Mouse (Mus musculus) thymus, postnatal 0 days (tissue): ENCODE measurements around the gene Klhdc10. TPM values are rescaled to one million over a fixed set of nuclear protein-coding genes. Genes with fewer than 3 reads are reported as not detected.

Source experiments
- DNase-seq: peaks from one replicate; pipeline ENCODE4 v3.0.0-alpha.2; 2015; ENCODE audit warnings: low spot score
- polyA plus RNA-seq: library from polyadenylated mRNA; unstranded; fragments of >200 nt; fragmentation: Nextera tagmentation; extraction: Ambion mirVana; gene quantifications from 2 replicates; pipeline ENCODE4 v1.2.1, GENCODE M21; 2015

The Klhdc10 gene
- polyA plus RNA-seq, 1 experiment from 2014 or later: 8.3 TPM

DNA sequence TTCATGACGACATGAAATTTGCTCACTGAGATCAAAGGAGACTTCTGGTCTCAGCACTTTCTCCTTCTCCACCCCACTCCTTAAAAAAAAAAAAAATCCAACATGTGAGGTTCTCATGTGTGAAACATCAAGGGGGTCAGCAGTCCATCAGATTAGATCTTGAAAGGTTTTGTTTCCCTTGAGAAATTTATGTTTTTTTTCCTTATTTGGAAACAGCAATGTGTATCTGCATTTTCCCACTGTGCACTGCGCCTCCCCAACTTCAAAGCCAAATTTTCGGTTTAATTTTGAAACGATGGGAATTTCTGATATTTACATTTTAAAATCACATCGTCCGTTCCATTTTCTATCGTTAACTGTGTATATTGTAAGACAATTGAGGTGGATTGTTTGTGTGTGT is 952 bp upstream of the Klhdc10 start:
- peak; percentile 48 for DNase-seq

DNA sequence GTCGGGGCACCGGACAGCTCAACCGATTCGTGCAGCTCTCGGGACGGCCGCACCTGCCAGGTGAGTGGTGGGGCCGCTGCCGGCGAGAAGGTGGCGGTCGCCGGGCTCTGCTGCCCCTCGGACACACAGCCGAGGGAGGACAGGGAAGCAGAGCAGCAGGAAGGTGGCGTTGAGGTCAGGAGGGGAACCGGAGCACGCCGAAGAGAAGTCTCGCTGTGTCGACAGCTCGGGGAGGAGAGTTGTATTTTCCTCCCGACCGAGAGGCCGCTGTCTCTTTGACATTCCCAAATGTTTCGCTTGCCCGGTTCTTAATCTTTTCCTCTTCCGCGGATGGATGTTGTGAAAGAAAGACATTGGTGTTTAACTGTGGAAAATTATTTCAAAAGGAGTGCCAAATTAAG is 423 bp downstream of the Klhdc10 start:
- DNase-seq: peak; percentile 26

DNA sequence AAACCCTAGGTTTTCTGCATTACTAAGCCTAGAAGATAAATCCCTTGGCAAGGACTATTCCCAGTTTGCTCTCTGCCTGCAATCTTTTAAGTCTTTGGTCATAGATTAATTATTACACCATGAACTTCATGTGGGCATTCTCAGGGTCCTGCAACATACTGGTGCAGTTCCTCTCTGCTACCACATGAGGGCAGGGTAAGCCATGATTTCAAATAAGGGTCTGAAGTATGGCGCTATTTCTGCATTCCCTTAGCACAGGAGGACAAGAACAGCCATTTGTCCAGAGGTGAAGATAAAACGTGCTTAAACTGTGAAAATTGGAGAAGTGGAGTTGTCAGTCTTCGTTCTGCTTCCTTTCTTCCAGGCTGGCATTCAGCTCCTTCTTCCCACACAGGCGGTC is 1.8 kb downstream of the Klhdc10 start:
- peak; percentile 78 for DNase-seq

DNA sequence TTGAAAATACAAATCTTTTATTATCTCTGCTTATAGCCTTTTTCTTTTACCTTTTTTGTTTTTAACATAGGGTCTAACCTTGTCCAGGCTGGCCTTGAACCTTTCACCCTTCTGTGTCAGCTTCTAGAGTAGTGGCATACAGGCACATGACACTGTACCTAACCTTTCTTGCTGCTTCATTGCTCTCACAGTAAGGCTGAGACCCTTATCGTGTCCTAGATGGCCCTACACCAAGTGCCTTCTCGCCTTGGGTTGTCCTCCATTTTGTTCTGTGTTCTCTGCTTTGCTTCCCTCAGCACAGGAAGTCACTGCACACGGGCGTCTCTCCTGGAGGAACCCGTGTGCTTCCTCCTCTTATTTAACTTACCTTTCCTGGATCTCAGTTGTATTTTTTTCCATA is 3.0 kb downstream of the Klhdc10 start:
- DNase-seq: no peak

DNA sequence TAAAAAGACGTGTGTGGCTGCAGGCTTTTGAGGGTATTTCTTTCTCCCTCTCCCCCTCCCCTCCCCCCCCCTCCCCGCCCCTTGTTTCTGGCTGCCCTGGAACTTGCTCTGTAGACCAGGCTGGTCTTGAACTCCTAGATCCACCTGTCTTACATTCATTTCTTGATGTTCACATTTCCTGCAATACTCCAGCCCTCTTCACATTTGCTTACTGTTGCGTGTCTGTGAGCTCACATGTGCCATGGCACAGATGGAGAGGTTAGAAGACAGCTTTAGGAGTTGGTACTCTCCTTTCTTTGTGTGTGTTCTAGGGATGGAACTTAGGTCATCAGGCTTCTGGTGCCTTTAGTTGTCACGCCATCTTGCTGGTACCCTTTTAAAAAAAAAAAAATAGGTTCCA is 6.6 kb downstream of the Klhdc10 start:
- DNase-seq: no peak

DNA sequence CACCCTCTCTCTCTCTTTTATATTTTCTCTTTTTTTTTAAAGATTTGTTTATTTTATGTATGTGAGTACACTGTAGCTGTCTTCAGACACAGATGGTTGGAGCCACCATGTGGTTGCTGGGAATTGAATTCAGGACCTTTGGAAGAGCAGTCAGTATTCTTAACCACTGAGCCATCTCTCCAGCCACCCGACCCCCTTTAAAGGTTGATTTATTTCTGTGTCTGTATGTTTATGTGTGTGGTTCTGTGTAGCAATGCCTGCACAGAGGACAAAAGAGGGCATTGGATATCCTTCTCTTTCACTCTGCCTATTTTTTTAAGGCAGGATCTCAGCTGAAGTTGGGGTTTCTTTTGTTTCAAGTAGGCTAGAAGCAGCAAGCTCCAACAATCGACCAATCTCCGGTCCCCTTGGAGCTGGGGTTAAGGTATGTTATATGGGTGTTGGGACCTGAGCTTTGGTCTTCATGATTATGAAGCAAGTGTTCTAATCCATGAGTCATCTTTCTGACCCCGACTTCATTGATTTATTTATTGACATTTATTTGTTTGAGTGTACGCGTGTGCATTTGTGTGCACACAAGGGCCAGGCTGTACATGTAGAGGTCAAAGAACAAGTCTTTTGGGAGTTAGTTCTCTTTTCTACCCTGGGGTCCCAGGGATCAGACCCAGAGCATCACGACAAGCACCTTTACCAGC is 7.9 kb downstream of the Klhdc10 start:
- no peak for DNase-seq

DNA sequence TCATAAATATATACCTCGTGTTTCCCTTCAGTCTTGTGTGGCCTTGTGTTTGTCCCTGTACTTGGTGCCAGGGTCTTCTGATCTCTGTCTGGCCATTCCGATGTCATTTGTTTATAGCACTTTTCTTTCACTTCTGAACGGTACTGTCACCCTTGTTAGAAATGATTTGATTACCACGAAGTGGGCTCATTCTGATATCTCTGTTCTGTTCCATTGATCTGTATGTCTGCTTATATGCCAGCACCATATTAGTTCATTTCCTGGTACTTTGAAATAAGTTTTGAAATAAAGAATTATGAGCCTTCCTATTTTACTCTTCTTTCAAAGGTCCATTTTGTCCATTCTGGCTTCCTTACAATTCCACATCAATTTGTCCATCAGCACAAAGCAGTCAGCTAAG is 9.6 kb downstream of the Klhdc10 start:
- no peak for DNase-seq

DNA sequence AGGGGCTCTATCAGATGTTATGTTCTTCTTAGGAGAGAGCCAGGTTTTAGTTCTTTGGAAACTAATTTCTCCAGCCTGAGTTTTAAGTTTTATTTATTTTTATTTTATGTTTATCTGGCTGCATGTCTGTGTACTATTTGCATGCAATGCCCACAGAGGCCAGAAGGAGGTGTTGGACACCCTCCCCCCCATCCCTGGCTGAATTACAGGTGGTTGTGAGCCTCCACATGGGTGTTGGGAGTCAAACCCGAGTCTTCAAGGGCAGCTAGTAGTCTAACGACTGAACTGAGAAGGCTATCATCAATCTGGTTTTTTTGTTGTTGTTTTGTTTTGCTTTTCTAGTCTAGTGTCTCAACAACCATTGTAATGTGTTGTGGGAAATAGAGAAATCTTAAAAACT is 14.5 kb downstream of the Klhdc10 start:
- no peak for DNase-seq

DNA sequence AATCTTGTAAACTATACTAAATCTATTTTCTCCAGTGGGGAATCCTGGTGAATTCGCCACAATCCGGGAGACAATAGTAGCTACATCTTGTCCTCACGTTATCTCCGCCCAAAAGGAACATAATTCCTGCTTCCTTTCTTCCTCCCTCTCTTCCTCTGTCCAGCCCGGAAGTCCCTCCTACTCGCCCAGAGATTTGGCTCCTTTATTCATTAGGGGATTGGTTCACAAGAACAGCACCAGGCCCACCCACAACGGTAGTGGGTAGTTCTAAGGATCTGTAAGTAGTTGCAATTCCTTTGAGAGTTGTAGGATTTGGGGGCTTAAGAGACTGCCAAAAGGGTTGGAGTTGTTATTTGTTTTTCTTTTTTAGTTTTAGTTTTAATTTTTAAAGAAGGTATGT is 15.1 kb downstream of the Klhdc10 start:
- no peak for DNase-seq

DNA sequence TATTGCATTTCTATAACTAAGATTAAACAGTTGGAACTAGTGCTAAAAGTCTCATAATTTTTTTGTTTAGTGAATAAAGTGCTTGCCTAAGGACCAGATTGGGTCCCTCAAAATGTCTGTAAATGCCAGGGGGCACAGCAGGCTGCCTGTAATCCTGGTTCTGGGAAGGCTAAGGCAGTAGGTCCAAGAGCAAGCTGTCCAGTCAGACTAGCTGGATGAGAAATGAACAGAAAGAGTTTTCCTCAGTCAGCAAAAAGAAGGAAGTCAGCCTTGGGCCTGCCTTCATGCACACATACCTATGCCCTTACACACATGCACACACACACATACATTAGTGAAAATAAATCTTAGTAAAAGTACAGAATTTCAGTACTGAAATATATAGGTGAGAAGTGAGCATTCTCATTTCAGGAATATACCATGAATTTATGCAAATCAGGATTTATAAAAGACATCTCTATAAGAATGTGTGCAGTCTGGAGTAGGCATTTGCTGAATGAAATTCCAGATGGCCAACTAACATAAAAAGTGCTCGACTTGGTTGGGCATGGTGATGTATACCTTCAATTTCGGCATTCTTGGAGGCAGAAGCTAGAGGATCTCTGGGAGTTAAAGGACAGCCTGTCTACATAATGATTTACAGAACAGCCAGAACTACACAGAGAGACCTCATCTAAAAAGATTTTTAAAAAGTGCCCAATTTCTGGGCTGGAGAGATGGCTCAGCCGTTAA is 31.0 kb downstream of the Klhdc10 start:
- no peak for DNase-seq

DNA sequence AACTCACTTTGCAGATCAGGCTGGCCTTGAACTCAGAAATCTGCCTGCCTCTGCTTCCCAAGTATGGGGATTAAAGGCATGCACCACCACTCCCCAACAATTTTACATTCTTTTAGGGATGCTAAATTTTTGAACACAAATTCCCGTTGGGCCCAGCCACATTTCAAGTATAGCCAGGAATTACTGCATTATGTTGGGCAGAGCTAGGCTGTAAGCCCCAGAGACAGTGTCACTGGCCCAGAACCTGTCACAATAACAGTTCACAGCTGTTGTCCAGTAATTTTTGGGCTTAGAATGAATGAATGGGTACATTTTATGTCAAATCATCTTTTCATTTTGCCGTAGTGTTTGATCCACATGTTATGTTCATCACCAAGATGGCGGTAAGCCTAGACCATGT is 34.8 kb downstream of the Klhdc10 start:
- no peak for DNase-seq

DNA sequence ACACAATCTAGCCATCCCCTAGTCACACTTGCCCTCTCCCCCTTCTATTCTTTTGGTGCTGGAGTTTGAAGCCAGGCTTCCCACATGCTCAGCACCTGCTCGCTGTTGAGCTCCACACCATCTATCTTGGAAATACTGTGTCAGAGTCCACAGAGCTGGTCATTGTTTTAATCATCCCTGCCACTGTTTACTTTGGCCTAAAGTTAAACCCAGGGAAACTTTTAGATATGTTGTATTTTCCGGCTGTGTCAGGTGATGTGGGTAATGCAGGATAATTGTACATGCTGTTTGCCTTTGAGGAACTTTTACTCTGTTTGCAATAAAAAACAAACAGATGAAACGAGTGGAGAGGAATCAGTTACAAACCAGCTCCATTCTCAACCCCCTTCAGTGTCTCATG is 35.4 kb downstream of the Klhdc10 start:
- DNase-seq: no peak

DNA sequence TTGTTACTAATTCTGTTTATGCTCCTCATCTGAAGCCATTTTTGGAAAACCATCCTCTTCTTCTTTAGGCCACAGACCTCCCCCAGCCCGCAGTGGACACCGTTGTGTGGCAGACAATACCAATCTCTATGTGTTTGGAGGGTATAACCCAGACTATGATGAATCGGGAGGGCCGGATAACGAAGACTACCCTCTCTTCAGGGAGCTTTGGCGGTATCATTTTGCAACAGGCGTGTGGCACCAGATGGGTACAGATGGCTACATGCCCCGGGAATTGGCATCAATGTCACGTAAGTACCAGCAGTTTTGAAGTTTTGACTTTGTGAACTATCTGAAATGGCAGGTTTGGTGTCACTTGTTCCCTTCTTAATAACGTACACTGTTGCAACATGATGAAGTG is 37.9 kb downstream of the Klhdc10 start:
- no peak for DNase-seq

DNA sequence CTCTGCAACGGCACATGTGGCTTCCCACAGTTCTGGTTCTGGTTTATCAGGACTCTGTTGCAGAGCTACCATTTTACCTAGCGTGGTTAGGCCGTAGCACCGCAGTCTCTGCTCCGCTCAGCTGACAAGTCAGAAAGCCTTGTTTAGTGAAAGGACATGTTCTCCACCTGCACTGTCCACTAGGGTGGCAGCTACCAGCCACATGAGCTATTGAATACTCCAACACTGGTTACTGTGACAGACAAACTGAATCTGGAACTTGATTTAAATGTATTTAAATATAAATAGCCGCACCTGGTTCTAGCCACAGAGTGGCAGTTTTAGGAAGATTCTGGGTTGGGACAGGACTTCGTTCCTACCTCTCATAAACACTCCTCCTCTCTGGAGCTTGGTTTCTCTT is 55.3 kb downstream of the Klhdc10 start:
- no peak for DNase-seq

DNA sequence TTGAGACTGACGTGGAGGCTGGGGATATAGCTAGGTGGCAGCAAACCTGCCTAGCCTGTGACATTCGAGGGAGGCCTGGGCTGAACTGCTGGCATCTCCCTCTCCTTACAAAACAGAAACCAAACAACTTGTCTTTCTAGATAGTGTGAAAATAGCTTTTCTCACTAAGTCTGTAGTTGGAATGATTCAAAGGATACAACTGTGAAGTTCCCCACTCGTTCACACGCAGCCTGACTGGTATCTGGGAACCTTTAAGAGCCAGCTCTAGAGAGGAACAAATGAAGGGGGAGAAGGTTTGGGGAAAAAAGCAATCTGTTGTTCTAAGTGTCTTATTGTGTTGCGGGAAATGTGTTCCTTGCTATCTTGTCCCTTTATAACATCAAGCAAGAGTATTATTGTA is 57.0 kb downstream of the Klhdc10 start:
- no peak for DNase-seq

DNA sequence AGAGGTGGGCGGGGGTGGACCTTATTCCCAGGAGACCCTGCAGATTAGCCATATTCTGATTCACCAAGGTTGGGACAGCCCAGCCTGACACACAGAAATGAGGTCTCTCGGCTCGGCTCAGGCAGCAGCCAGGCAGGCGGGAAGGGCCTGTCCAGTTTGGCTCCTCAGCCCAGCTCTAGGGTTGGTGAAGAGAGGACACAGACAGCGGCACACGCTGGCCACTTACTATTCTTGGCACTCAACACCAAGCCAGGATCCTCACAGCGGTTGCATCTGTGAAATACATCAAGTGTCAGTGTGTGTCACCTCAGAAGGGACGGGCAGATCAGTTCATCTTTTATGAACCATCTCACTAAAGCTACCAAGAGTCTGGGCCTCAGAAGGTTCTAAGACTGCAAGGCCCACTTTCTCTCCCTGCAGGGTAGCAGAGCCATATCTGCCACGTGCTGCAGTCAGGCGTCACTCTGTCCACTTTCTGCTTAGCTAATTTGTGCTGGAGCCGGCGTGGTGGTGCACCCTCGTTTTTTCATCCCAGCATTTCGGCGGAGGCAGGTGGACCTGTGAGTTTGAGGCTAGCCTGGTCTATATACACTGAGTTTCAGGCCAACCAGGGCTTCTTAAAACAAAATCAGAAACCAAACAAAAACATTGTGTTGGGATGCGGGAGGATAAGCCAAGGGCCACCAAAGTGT is 57.5 kb downstream of the Klhdc10 start:
- no peak for DNase-seq

DNA sequence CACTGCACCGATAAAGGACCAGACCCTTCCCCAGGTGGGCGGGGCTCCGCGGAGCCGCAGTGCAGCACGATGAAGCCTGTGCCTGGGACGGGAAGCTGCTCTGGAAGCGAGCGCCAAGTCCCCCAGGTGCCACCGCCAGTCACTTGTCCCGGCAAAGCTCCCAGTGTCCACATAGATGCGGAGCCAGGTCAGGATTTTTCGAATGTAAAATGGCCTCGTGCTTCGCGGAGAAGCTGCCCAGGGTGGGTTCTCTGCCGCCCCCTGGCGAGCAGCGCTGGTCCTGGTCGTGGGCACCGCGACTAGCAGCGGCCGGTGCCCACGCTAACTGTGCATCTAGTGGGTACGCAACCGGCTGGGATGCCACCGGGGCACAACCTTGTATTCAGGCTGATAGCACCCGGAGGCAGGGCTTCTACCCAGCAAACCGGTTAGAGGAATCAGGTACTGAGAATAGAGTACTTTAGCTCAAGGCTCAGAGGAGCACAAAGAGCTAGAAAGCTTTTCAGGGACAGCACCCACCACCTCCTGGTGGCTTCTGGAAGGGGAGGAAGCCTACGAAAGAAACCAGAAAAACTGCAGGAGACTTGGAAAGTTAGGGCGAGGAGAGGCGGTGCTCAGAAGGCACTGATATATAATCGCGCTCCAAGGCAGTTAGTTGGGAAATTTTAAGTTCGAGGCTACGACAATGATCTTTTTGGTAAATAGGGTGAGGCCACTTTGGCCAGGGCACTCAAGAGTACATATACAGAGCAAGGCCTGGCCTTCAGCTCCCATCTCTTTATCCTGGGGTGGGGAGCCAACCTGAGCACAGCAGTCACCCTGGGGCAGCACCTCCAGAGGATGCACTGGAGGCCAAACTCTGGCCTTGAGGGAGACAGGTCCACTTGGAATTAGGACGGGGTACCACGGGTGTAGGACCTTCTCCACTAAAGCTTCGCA is 58.4 kb downstream of the Klhdc10 start:
- DNase-seq: peak; percentile 82

DNA sequence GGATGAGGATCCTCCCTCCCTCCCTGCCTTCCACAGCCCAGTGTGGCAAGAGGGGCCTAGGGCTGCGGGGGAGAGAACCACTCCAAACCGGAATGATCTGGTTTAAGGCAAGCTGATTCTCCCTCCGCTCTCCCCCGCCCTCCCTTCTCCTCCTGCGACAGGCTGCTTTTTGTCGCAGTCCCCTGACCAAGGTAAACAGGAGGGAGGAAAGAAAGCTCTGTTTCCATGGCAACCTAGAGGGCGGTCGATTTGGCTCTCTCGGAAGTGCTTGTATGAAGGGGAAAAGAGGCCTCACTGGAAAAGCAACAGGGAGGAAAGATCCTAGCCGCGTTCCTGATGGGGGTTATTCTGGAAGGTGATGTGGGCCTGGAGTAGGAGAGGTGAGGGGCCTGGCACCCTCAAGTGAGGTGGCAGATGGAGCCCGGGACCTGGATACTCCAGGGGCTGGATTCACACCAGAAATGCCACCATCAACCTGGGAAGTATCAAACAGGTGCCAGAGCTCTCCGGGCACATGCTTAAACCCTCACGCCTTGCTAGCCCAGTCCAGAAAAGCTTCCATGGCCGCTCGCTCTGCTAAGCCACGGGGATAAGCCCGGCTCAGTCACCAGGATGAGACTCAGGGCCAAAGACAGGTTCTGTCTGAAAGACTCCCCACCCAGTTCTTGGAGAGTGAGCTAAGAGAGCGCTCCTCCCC is 59.2 kb downstream of the Klhdc10 start:
- DNase-seq: peak; percentile 37

DNA sequence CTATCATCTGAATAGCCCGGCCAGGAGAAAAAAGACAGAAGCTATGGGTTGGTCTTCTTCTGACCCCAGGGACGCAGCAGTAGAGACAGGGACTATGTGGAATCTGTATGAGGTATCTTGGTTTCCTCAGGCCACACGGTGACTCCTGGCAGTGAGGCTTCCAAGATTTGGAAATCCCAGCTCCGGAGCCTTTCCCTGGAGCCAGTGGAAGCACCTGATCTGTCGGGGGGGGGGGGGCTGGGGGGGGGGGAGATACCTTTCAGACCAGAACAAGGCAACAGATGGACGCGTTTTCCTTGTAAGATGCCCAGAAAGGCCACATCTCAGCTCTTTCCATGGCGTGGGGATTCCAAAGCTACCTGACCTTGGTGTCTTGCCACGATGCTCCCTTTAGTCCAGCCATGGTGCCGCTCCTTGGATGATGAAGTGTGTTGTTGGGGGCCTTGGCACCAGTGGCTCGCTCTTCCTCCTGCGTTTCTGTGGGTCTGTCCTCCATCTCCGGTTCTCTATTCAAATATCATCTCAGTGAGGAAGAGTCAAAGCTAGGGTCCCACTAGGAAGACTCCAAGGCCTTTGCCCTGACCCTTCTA is 60.2 kb downstream of the Klhdc10 start:
- no peak for DNase-seq

DNA sequence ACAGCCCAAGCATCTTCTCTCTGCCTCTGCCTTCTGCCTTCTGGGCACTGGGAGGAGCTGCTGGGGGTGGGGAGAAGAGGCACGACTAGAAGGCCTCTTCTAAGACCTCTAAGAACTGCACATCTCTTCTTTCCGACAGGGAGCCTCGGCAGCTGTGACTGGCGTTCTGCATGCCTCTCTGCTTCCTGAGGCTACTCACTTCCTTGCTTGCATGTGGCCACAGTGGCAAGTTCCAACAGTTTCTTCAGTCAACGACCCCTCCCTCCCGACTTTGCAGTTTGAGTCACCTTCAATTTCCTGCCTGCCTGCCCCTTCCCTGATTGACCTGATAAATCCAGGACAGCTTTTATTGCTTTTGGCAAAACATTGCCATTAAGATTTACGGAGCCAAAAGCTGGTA is 61.2 kb downstream of the Klhdc10 start:
- DNase-seq: no peak
